Mouse (Mus musculus): ENCODE measurements around the gene Ccdc71l. TPM values are rescaled to one million over a fixed set of nuclear protein-coding genes. Genes with fewer than 3 reads are reported as not detected.

Ccdc71l gene
- polyA plus RNA-seq, 1 experiment from 2014 or later: 4.0 TPM

GRCm38 (mm10) chr12:32380457-32380856, 2.0 kb downstream of the Ccdc71l start:
- ATAC-seq (ENCODE audit: insufficient number of reproducible peaks, insufficient read depth, low FRiP score, low read depth): no peak
- peak overlapping the region; percentile 75 for H3K4me3 ChIP-seq (ENCODE audit: low read depth, low read length)
- H3K27ac ChIP-seq (ENCODE audit: low read length): no peak overlapping the region
- H3K4me1 ChIP-seq (ENCODE audit: control insufficient read depth, insufficient read depth, low read length): peaks cover 14% of the 10 kb centered on the region; the same call in 1 of the 2 replicates
- no peaks in the 10 kb centered on the region for H3K27me3 ChIP-seq (ENCODE audit: control insufficient read depth, insufficient read depth, low read length)
- H3K9ac ChIP-seq (replicated peaks; ENCODE audit: low read depth, low read length): no peak overlapping the region
- H3K9me3 ChIP-seq (ENCODE audit: control insufficient read depth, low read depth, low read length): no peaks in the 10 kb centered on the region
- 69% methylated on average over 3 of the region's 3 CpGs for WGBS
- H3K4me2 ChIP-seq (replicated peaks; ENCODE audit: low read depth, low read length): peak overlapping the region; percentile 71
- H3K36me3 ChIP-seq (ENCODE audit: control insufficient read depth, insufficient read depth, low read length): no peaks in the 10 kb centered on the region

- H3K27ac ChIP-seq (ENCODE audit: low read length): no peak overlapping the region
Measured at GRCm38 (mm10) chr12:32381011-32381410, 2.5 kb downstream of the Ccdc71l start.

GRCm38 (mm10) chr12:32419537-32419936, 41.0 kb downstream of the Ccdc71l start:
- Histone ChIP-seq H3K36me3 (ENCODE audit: control insufficient read depth, insufficient read depth, low read length) (no peaks in the 10 kb centered on the region), H3K4me3 (ENCODE audit: low read depth, low read length) (no peak overlapping the region), H3K9me3 (ENCODE audit: control insufficient read depth, low read depth, low read length) (no peaks in the 10 kb centered on the region), H3K4me1 (ENCODE audit: control insufficient read depth, insufficient read depth, low read length) (no peaks in the 10 kb centered on the region), H3K27me3 (ENCODE audit: control insufficient read depth, insufficient read depth, low read length) (no peaks in the 10 kb centered on the region), H3K27ac (ENCODE audit: low read length) (no peak overlapping the region), H3K4me2 (replicated peaks; ENCODE audit: low read depth, low read length) (no peak overlapping the region), H3K9ac (replicated peaks; ENCODE audit: low read depth, low read length) (no peak overlapping the region)
- 77% methylated on average over 1 of the region's 1 CpGs for WGBS
- ATAC-seq (ENCODE audit: insufficient number of reproducible peaks, insufficient read depth, low FRiP score, low read depth): no peak

More at GRCm38 (mm10) chr12:32381011-32381410, 2.5 kb downstream of the Ccdc71l start:
- no peak for ATAC-seq (ENCODE audit: insufficient number of reproducible peaks, insufficient read depth, low FRiP score, low read depth)
- H3K36me3 ChIP-seq (ENCODE audit: control insufficient read depth, insufficient read depth, low read length): no peaks in the 10 kb centered on the region
- peak overlapping the region; percentile 71 for H3K4me2 ChIP-seq (replicated peaks; ENCODE audit: low read depth, low read length)
- H3K27me3 ChIP-seq (ENCODE audit: control insufficient read depth, insufficient read depth, low read length): no peaks in the 10 kb centered on the region
- WGBS: 87% methylated on average over 2 of the region's 2 CpGs
- no peak overlapping the region for H3K9ac ChIP-seq (replicated peaks; ENCODE audit: low read depth, low read length)
- H3K9me3 ChIP-seq (ENCODE audit: control insufficient read depth, low read depth, low read length): no peaks in the 10 kb centered on the region
- peaks cover 14% of the 10 kb centered on the region; the same call in 1 of the 2 replicates for H3K4me1 ChIP-seq (ENCODE audit: control insufficient read depth, insufficient read depth, low read length)
- peak overlapping the region; percentile 75; the same call in 1 of the 2 replicates for H3K4me3 ChIP-seq (ENCODE audit: low read depth, low read length)

GRCm38 (mm10) chr12:32427832-32428231, 49.3 kb downstream of the Ccdc71l start:
- Histone ChIP-seq H3K9ac (replicated peaks; ENCODE audit: low read depth, low read length) (no peak overlapping the region), H3K36me3 (ENCODE audit: control insufficient read depth, insufficient read depth, low read length) (no peaks in the 10 kb centered on the region), H3K27ac (ENCODE audit: low read length) (no peak overlapping the region), H3K4me1 (ENCODE audit: control insufficient read depth, insufficient read depth, low read length) (no peaks in the 10 kb centered on the region), H3K9me3 (ENCODE audit: control insufficient read depth, low read depth, low read length) (no peaks in the 10 kb centered on the region), H3K4me3 (ENCODE audit: low read depth, low read length) (no peak overlapping the region), H3K4me2 (replicated peaks; ENCODE audit: low read depth, low read length) (no peak overlapping the region), H3K27me3 (ENCODE audit: control insufficient read depth, insufficient read depth, low read length) (no peaks in the 10 kb centered on the region)
- no peak for ATAC-seq (ENCODE audit: insufficient number of reproducible peaks, insufficient read depth, low FRiP score, low read depth)

- Histone ChIP-seq H3K27me3 (ENCODE audit: control insufficient read depth, insufficient read depth, low read length) (no peaks in the 10 kb centered on the region), H3K4me3 (ENCODE audit: low read depth, low read length) (no peak overlapping the region), H3K27ac (ENCODE audit: low read length) (no peak overlapping the region), H3K4me2 (replicated peaks; ENCODE audit: low read depth, low read length) (no peak overlapping the region), H3K9ac (replicated peaks; ENCODE audit: low read depth, low read length) (no peak overlapping the region), H3K9me3 (ENCODE audit: control insufficient read depth, low read depth, low read length) (no peaks in the 10 kb centered on the region), H3K36me3 (ENCODE audit: control insufficient read depth, insufficient read depth, low read length) (no peaks in the 10 kb centered on the region), H3K4me1 (ENCODE audit: control insufficient read depth, insufficient read depth, low read length) (no peaks in the 10 kb centered on the region)
- ATAC-seq (ENCODE audit: insufficient number of reproducible peaks, insufficient read depth, low FRiP score, low read depth): no peak
- 74% methylated on average over 1 of the region's 1 CpGs for WGBS
Measured at GRCm38 (mm10) chr12:32431004-32431403, 52.5 kb downstream of the Ccdc71l start.

Other genes with a start within 250 kb of the Ccdc71l start
- gene Pik3cg, start 170.0 kb upstream of the Ccdc71l start, polyA plus RNA-seq (2014; fragmentation: Nextera tagmentation; extraction: Ambion mirVana): 3.9 and 4.0 TPM in 2 replicates

All from stomach, embryonic 14.5 days (tissue).